25 mouse cellular contexts compared by ENCODE assay signal in the genomic region with DNA sequence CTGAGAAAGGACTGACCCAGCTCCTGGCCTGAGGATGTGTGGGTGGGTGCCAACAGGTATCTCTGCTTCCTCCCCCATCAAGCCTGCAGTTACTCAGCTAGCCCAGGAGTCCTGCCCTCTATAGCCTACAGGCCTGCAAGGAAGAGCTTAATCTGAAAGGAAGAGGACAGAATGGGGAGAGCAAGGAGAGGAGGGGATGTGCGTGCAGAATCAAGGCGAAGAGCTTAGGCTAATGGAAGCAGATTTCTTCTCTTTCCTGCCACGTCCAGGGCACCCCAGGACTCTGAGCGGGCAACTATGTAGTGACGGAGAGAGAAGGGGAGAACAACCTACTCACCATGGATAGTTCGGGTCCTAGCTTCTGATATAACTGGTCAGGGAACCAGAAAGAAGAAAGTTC. TPM values are rescaled to one million over a fixed set of nuclear protein-coding genes. Genes with fewer than 3 reads are reported as not detected.
DNase-seq lines count a peak whose midpoint lies in the region; ATAC-seq lines count a peak whose summit lies in the region.
"Had no signal": no experiment of that assay in that cellular context is flagged by ENCODE, and none has a peak within 500 bp of the region (broad histone marks: within the 10 kb centered on the region; RNA-seq: fewer than 3 reads in every experiment).

No protein-coding gene starts in this region.

- H3K36me3 ChIP-seq in forebrain, embryonic 11.5 days (ENCODE audit: control insufficient read depth, insufficient read depth, low read length), result no peaks in the 10 kb centered on the region
- no peaks in the 10 kb centered on the region for H3K36me3 ChIP-seq in forebrain, embryonic 14.5 days (ENCODE audit: control insufficient read depth, insufficient read depth, low read length)
- no peaks in the 10 kb centered on the region for H3K36me3 ChIP-seq in heart, embryonic 10.5 days
- H3K36me3 ChIP-seq: embryonic facial prominence, embryonic 10.5 days; embryonic facial prominence, embryonic 12.5 days; forebrain, embryonic 12.5 days; forebrain, embryonic 15.5 days; G1E had no signal

- no peaks in the 10 kb centered on the region for H3K9me3 ChIP-seq in forebrain, embryonic 11.5 days (ENCODE audit: control insufficient read depth, low read length)
- no peaks in the 10 kb centered on the region for H3K9me3 ChIP-seq in forebrain, embryonic 14.5 days (replicated peaks; ENCODE audit: control insufficient read depth, low read length)
- H3K9me3 ChIP-seq in heart, embryonic 10.5 days, result no peaks in the 10 kb centered on the region
- H3K9me3 ChIP-seq: embryonic facial prominence, embryonic 10.5 days; embryonic facial prominence, embryonic 12.5 days; forebrain, embryonic 12.5 days; forebrain, embryonic 15.5 days had no signal

- ATAC-seq in forebrain, embryonic 11.5 days (replicated peaks; ENCODE audit: low FRiP score), result no peak
- ATAC-seq in forebrain, embryonic 14.5 days, result no peak
- ATAC-seq: activated CD4-positive, CD25-positive, alpha-beta regulatory T cell, adult 4 months; CD4-positive, CD25-positive, alpha-beta regulatory T cell, adult 4 months; forebrain, embryonic 15.5 days; Patski had no signal

- no peaks in the 10 kb centered on the region for H3K27me3 ChIP-seq in forebrain, embryonic 11.5 days (ENCODE audit: control insufficient read depth, insufficient read depth, low read length)
- no peaks in the 10 kb centered on the region for H3K27me3 ChIP-seq in forebrain, embryonic 14.5 days (replicated peaks; ENCODE audit: control insufficient read depth, insufficient read depth, low read length)
- peaks cover 57% of the 10 kb centered on the region for H3K27me3 ChIP-seq in heart, embryonic 10.5 days (ENCODE audit: insufficient read depth, poor library complexity, severe bottlenecking)
- H3K27me3 ChIP-seq: embryonic facial prominence, embryonic 12.5 days; forebrain, embryonic 15.5 days; Patski had no signal

- H3K4me1 ChIP-seq in forebrain, embryonic 11.5 days (replicated peaks; ENCODE audit: control insufficient read depth, insufficient read depth, low read length), result no peaks in the 10 kb centered on the region
- no peaks in the 10 kb centered on the region for H3K4me1 ChIP-seq in forebrain, embryonic 14.5 days (ENCODE audit: control insufficient read depth, insufficient read depth, low read length)
- H3K4me1 ChIP-seq in heart, embryonic 10.5 days, result peaks cover 6% of the 10 kb centered on the region; the same call in 1 of the 2 replicates
- H3K4me1 ChIP-seq: embryonic facial prominence, embryonic 10.5 days; embryonic facial prominence, embryonic 12.5 days; forebrain, embryonic 12.5 days; forebrain, embryonic 15.5 days had no signal

- 73% methylated on average over 6 of the region's 6 CpGs for WGBS in forebrain, embryonic 11.5 days
- WGBS in forebrain, embryonic 14.5 days, result 88% methylated on average over 6 of the region's 6 CpGs
- WGBS in heart, embryonic 10.5 days, result 75% methylated on average over 6 of the region's 6 CpGs

- H3K9ac ChIP-seq in forebrain, embryonic 11.5 days (ENCODE audit: low read length), result no peak overlapping the region
- no peak overlapping the region for H3K9ac ChIP-seq in forebrain, embryonic 14.5 days (ENCODE audit: low read length)
- H3K9ac ChIP-seq: embryonic facial prominence, embryonic 12.5 days; forebrain, embryonic 12.5 days; forebrain, embryonic 15.5 days; forebrain, postnatal 0 days had no signal

- no peak overlapping the region for H3K4me2 ChIP-seq in forebrain, embryonic 11.5 days (ENCODE audit: low read depth, low read length, severe bottlenecking)
- no peak overlapping the region for H3K4me2 ChIP-seq in forebrain, embryonic 14.5 days (ENCODE audit: low read length)
- H3K4me2 ChIP-seq: embryonic facial prominence, embryonic 12.5 days; forebrain, embryonic 12.5 days; forebrain, embryonic 15.5 days had no signal

- H3K4me3 ChIP-seq in forebrain, embryonic 11.5 days (ENCODE audit: low read depth, low read length), result no peak overlapping the region
- no peak overlapping the region for H3K4me3 ChIP-seq in forebrain, embryonic 14.5 days (ENCODE audit: low read depth, low read length)
- H3K4me3 ChIP-seq in heart, embryonic 10.5 days, result no peak overlapping the region
- H3K4me3 ChIP-seq: embryonic facial prominence, embryonic 10.5 days; embryonic facial prominence, embryonic 12.5 days; forebrain, embryonic 12.5 days; forebrain, embryonic 15.5 days had no signal

- no peak overlapping the region for H3K27ac ChIP-seq in forebrain, embryonic 11.5 days (ENCODE audit: low read depth, low read length)
- no peak overlapping the region for H3K27ac ChIP-seq in forebrain, embryonic 14.5 days (ENCODE audit: low read depth, low read length)
- H3K27ac ChIP-seq in heart, embryonic 10.5 days, result no peak overlapping the region
- H3K27ac ChIP-seq: embryonic facial prominence, embryonic 10.5 days; embryonic facial prominence, embryonic 12.5 days; forebrain, embryonic 12.5 days; forebrain, embryonic 15.5 days had no signal

- peak; percentile 22 for DNase-seq in forebrain, embryonic 11.5 days (ENCODE audit: low spot score)
- no peak for DNase-seq in forebrain, embryonic 14.5 days (ENCODE audit: low spot score)
- peak; percentile 66 for DNase-seq in heart, embryonic 10.5 days (ENCODE audit: low spot score)
- no peak for DNase-seq in heart, adult 18-20 months
- peak; percentile 32 for DNase-seq in testis, postnatal 10 days (ENCODE audit: low spot score)
- no peak for DNase-seq in testis, postnatal 14 days (ENCODE audit: low spot score)
- DNase-seq: adrenal gland, adult 8-10 months; adrenal gland, postnatal 14 days; adrenal gland, postnatal 36 days; B cell, adult 2 months; cerebellum, adult 11-12 months; cerebellum, adult 2 months; cerebellum, adult 9-10 months; cerebellum, postnatal 10 days; cerebellum, postnatal 25 days; forebrain, postnatal 0 days had no signal

RNA-seq across cellular contexts. Expression of a gene that starts 37.9 kb away (rescaled TPM):
- 0.39 and 1.1 TPM in 2 replicates for polyA plus RNA-seq in forebrain, embryonic 11.5 days (2014; fragmentation: Nextera tagmentation; extraction: Ambion mirVana)
- polyA plus RNA-seq in forebrain, embryonic 14.5 days (2014; fragmentation: Nextera tagmentation; extraction: Ambion mirVana), result 4.9 and 6.5 TPM in 2 replicates
- polyA plus RNA-seq in heart, embryonic 10.5 days (2016; fragmentation: Nextera tagmentation; extraction: Ambion mirVana), result 0.07 and 0.20 TPM in 2 replicates
- total RNA-seq in heart, adult 18-20 months (2021), result 1 to 10 TPM; 2.2 to 2.7 TPM
- total RNA-seq: CH12.LX, G1E had no signal
- polyA plus RNA-seq: activated CD4-positive, CD25-positive, alpha-beta regulatory T cell, adult 4 months; CD4-positive, CD25-positive, alpha-beta regulatory T cell, adult 4 months; G1E had no signal

Comparison
In these comparisons a context has a peak if more than half of its experiments do, and no peak if none do; other contexts are left out.
1. DNase-seq: peak in forebrain, embryonic 11.5 days (single experiment), heart, embryonic 10.5 days (single experiment) and testis, postnatal 10 days (single experiment); none in forebrain, embryonic 14.5 days (single experiment), heart, adult 18-20 months (0 of 2) and testis, postnatal 14 days (single experiment).